Mouse (Mus musculus) thymus, postnatal 25 days (tissue): Measurements from ENCODE around the gene Trappc2l.
"Not testable (repeated sequence)": the region's sequence is repeated elsewhere in the genome, so short reads cannot be mapped to it uniquely, and the experiment has no call there.

Source experiments
- DNase-seq: peaks from one replicate; pipeline ENCODE4 v3.0.0; 2022

The Trappc2l gene

GRCm38 (mm10) chr8:122611295-122612133, at the start of gene Trappc2l, which contains the start of gene Galns:
Trappc2l (plus strand) TSS chr8:122611640.
Galns (minus strand) TSS chr8:122611463.
- DNase-seq: peak; percentile 97

GRCm38 (mm10) chr8:122564363-122565352, 46.8 kb upstream of the Trappc2l start:
- no peak for DNase-seq

- no peak for DNase-seq
Observed at GRCm38 (mm10) chr8:122566766-122567165, 44.7 kb upstream of the Trappc2l start.

GRCm38 (mm10) chr8:122567361-122568108, 43.9 kb upstream of the Trappc2l start, which contains the start of gene Cdt1:
Cdt1 (plus strand) TSS chr8:122568015.
- peak; percentile 96 for DNase-seq

GRCm38 (mm10) chr8:122568109-122568504, 43.3 kb upstream of the Trappc2l start:
- DNase-seq: peak; percentile 78

GRCm38 (mm10) chr8:122568881-122569309, 42.5 kb upstream of the Trappc2l start:
- DNase-seq: peak; percentile 57

- DNase-seq: peak; percentile 18
Observed at GRCm38 (mm10) chr8:122569329-122569728, 42.1 kb upstream of the Trappc2l start.

GRCm38 (mm10) chr8:122569996-122570395, 41.4 kb upstream of the Trappc2l start:
- no peak for DNase-seq

GRCm38 (mm10) chr8:122571153-122571552, 40.3 kb upstream of the Trappc2l start:
- no peak for DNase-seq

GRCm38 (mm10) chr8:122571750-122572267, 39.6 kb upstream of the Trappc2l start:
- DNase-seq: no peak

- no peak for DNase-seq
Observed at GRCm38 (mm10) chr8:122572751-122573150, 38.7 kb upstream of the Trappc2l start.

- not testable (repeated sequence) for DNase-seq
Observed at GRCm38 (mm10) chr8:122573176-122573575, 38.3 kb upstream of the Trappc2l start.

GRCm38 (mm10) chr8:122573577-122573976, 37.9 kb upstream of the Trappc2l start:
- no peak for DNase-seq

GRCm38 (mm10) chr8:122574264-122574663, 37.2 kb upstream of the Trappc2l start:
- no peak for DNase-seq

GRCm38 (mm10) chr8:122574667-122575251, 36.7 kb upstream of the Trappc2l start:
- no peak for DNase-seq

- no peak for DNase-seq
Observed at GRCm38 (mm10) chr8:122575286-122575685, 36.2 kb upstream of the Trappc2l start.

- no peak for DNase-seq
Observed at GRCm38 (mm10) chr8:122575735-122576647, 35.4 kb upstream of the Trappc2l start.

GRCm38 (mm10) chr8:122576648-122577022, 34.8 kb upstream of the Trappc2l start, which contains the start of gene Aprt:
Aprt (minus strand) TSS chr8:122576909.
- peak; percentile 97 for DNase-seq

- DNase-seq: no peak
Observed at GRCm38 (mm10) chr8:122577116-122577515, 34.3 kb upstream of the Trappc2l start.

GRCm38 (mm10) chr8:122579196-122579595, 32.2 kb upstream of the Trappc2l start:
- DNase-seq: no peak

- DNase-seq: no peak
Observed at GRCm38 (mm10) chr8:122580926-122581325, 30.5 kb upstream of the Trappc2l start.
